Mouse (Mus musculus): ENCODE results near the gene Cdk9. TPM values are rescaled to one million over a fixed set of nuclear protein-coding genes. Genes with fewer than 3 reads are reported as not detected.

Gene Cdk9
- polyA plus RNA-seq, 2 experiments from 2014 or later: 16.3 to 22.9 TPM

GRCm38 (mm10) chr2:32705018-32705417, 7.9 kb downstream of the Cdk9 start:
- no peak for ATAC-seq

GRCm38 (mm10) chr2:32704021-32704421, 8.9 kb downstream of the Cdk9 start, which contains the start of gene Fpgs:
Fpgs (minus strand) TSS chr2:32704145.
- ATAC-seq: no peak

GRCm38 (mm10) chr2:32703046-32703445, 9.8 kb downstream of the Cdk9 start:
- ATAC-seq: no peak

- ATAC-seq: no peak
These were observed 11.7 kb downstream of the Cdk9 start for GRCm38 (mm10) chr2:32700966-32701743.

- no peak for ATAC-seq
These were observed 13.2 kb downstream of the Cdk9 start for GRCm38 (mm10) chr2:32699680-32700079.

- no peak for ATAC-seq
These were observed 18.2 kb downstream of the Cdk9 start for GRCm38 (mm10) chr2:32694691-32695090.

- peak; percentile 99 for ATAC-seq
These were observed 19.0 kb downstream of the Cdk9 start for GRCm38 (mm10) chr2:32693823-32694411.

GRCm38 (mm10) chr2:32693282-32693681, 19.6 kb downstream of the Cdk9 start:
- ATAC-seq: no peak

- no peak for ATAC-seq
These were observed 20.4 kb downstream of the Cdk9 start for GRCm38 (mm10) chr2:32692496-32692895.

GRCm38 (mm10) chr2:32691041-32691440, 21.8 kb downstream of the Cdk9 start:
- ATAC-seq: no peak

- ATAC-seq: peak; percentile 59
These were observed 23.5 kb downstream of the Cdk9 start for GRCm38 (mm10) chr2:32689420-32689819.

GRCm38 (mm10) chr2:32687562-32687961, 25.3 kb downstream of the Cdk9 start:
- no peak for ATAC-seq

- ATAC-seq: no peak
These were observed 26.2 kb downstream of the Cdk9 start for GRCm38 (mm10) chr2:32686640-32687039.

- ATAC-seq: no peak
These were observed 27.1 kb downstream of the Cdk9 start for GRCm38 (mm10) chr2:32685807-32686206.

GRCm38 (mm10) chr2:32684681-32685428, 28.0 kb downstream of the Cdk9 start:
- ATAC-seq: no peak

- no peak for ATAC-seq
These were observed 29.2 kb downstream of the Cdk9 start for GRCm38 (mm10) chr2:32683701-32684100.

- no peak for ATAC-seq
These were observed 30.0 kb downstream of the Cdk9 start for GRCm38 (mm10) chr2:32682721-32683417.

GRCm38 (mm10) chr2:32681754-32682153, 31.1 kb downstream of the Cdk9 start:
- ATAC-seq: no peak

GRCm38 (mm10) chr2:32680961-32681650, 31.8 kb downstream of the Cdk9 start:
- no peak for ATAC-seq

- no peak for ATAC-seq
These were observed 32.8 kb downstream of the Cdk9 start for GRCm38 (mm10) chr2:32680051-32680451.

- ATAC-seq: no peak
These were observed 35.2 kb downstream of the Cdk9 start for GRCm38 (mm10) chr2:32677683-32678082.

- no peak for ATAC-seq
These were observed 36.1 kb downstream of the Cdk9 start for GRCm38 (mm10) chr2:32676821-32677220.

All from CD4-positive, CD25-positive, alpha-beta regulatory T cell, adult 4 months (primary cell).